Mouse (Mus musculus) ovary, postnatal 36 days (tissue): ENCODE measurements around the gene Mllt11.
A peak's percentile ranks its signal among the peaks of the same experiment; 100 is the strongest.

ENCODE experiments used
- DNase-seq: peaks from one replicate; pipeline ENCODE4 v3.0.0; 2022; ENCODE audit warnings: low spot score, mixed read lengths

Gene Mllt11

DNA sequence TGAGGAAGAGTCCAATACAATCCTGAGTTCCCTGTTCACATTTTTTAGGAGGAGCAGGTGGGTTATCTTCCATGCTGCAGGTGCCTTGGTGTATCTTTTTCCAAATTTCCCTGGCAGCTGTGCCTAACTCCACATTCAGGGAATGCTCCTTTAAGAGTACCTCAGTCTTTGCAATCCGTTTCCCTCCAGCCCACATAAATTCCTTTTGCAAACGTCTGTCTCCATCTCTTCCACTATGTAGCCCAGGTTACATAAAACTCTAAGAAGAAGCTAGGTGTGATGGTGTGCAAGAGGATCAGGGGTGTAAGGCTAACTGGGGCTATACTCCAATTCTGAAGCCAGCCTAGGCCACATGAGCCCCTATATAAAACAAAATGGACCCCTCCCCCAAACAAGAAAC is 11.1 kb upstream of the Mllt11 start:
- no peak for DNase-seq

DNA sequence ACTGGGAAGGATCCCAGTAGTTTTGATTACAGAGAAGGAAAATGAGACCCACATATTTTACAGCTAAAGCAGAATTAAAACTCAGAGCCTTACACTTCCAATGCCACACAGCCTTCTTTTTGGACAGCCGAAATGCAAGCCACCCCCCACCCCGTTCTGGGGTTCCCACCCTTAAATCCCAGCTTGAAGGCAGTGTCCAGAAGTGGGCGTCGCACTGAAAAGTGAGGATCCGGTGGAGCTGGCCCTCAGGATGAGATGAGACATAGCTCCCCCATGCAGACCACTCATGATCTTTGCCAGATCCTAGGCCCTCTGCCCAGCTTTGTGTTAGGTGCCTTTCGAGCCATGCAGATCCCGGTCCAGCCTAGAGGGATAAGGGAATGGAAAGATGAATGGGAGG is 9.5 kb upstream of the Mllt11 start, which contains the start of gene Gm128:
Gm128 (minus strand) TSS at position 101 of the 400 bp plus-strand sequence.
- no peak for DNase-seq

DNA sequence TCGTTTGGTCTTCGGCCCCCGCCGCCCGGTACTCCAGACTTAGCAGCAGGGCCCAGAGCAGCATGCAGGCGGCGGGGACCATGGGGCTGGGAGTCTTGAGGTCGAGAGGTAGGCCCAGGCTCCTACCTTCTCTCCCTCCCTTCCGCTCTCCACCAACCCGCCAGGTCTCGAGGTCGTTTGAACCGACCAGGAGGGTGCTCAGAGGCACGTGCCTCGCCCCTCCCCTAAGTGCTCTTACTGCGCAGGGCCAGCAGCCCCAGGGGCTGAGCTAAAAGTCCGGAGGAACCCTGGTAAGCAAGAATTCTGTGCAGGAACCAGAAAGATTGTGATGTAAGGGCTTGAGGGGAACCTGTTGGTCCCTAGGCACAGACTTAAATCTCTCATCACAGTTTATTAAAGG is 8.9 kb upstream of the Mllt11 start:
- DNase-seq = no peak

DNA sequence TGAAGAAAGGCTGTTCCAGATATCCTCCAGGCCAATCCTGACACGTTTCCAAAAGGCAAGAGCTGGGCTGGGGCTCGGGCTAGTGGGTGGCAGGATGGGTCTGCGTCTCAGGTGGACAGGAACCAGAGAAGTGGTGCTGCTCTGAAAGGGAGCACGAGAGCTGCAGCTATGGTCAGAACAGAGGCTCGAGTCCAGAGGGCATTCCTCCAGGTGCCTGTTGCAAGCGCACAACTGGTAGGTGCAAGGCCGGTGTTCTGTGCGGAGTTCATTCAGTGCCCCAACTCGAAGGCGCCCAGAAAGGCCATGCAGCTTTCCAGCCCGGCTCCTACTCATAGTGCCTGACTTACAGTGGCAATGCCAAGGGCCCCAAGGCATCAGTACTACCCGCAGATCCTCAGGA is 8.0 kb upstream of the Mllt11 start:
- no peak for DNase-seq

DNA sequence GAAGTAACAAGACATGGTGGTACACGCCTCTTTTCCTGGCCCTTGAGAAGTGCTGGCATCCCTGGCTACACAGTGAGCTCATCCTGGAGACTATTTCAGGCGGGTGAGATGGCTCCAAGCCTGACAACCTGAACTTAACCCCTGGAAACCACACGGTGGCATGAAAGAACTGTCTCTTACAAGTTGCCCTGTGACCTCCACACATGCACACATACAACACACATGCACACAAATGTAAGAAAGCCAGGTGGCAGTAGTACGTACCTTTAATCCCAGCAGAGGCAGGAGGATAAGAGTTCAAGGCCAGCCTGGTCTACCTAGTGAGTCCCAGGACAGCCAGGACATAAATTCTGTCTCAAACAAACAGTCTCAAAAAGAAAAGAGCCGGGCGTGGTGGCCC is 7.1 kb upstream of the Mllt11 start:
- DNase-seq = no peak

DNA sequence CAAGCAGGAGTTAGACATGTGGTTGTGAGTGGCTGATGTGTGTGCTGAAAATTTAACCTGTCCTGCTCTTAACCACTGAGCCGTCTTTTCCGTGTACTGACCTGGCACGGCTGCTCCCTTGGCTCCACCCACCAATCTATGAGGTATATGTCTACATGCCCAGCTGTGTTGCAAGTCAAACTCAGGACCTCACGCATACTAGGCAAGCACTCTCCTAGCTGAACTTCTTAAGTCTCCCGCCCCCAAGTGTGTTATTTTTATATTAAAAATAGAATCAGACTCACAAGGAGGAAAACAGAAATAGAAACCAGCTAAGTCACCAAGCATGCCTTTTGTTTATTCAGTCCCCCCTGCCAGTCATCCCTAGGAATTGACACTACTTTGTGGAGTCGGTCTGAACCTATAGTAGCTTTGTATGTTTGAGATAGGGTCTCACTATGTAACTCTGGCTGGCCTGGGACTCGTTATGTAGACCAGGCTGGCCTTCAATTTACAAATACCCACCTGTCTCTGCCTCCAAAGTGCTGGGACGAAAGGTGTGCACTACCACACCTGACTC is 5.6 kb upstream of the Mllt11 start:
- no peak for DNase-seq

DNA sequence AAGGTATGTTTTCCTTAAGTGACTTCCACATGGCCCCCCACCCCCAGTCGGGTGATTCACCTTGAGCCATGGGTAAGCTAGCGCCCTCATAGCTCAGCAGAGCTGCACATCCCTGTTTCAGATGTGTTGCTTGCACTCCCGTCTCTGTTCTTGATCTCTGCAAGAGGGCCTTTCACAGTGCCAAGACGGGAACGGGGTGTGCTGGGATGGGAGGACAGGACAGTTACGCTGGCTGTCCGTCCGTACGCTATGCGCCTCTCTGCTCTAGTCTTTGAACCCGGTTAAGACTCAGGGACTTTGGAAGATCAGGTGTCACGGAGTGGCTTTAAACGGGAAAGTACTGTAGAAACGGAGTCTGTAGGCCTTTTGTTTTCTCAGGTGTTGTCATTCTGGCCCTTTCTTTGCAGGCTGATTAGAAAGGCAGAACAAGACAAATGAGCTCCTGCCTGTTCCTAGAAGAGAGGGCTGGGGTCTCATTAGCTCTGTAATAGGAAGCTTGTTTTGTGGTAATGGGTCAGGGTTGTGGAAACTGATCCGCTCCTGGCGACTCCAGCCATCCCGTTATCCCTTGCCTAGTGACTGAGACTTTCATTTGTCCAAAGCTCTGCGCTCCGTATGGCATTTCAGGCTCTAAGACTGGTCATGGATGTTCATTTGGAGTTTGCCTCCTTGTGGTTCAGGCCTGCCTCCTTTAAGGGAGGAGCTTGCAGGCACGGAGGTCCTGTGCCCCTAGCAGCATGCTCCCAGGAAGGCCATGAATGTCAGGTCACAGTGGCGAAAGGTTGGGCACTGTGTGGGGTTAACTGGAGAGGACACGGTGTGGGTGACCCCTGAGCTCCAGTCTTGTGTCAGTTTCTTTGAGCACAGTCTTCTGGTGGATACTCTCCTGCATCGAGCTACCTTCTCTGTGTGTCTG is 3.7 kb upstream of the Mllt11 start:
- no peak for DNase-seq

DNA sequence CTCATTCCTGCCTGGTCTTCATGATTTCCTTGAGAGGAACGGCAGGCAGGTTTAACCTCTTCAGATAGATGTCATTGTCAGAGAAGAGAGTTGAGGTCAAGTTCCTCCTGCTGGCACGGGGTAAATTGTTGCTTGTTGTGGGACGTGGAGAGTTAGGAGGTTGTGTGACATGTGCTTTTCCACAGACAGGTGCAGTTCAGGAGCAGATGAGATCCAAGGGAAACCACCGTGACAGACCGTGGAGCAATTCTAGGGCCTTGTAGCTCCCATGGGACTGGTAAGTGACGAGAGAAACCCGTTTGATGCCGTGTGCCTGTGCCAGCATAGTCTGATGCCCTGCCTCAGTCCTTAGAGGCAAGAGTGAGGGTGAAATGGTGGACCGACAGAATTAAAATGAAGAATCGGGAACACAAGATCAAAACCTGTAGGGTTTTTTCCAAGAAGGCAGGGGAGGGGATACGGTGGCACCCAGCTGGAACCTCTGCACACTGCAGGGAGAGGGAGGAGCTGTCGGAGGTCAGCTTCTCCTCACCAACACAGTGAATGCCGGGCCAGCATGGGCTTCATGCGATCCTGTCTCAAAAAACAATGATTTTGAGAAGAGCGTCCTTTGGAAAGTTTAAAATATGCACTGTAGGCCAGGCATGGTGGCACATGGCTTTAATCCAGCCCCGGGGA is 1.5 kb upstream of the Mllt11 start:
- DNase-seq = no peak

DNA sequence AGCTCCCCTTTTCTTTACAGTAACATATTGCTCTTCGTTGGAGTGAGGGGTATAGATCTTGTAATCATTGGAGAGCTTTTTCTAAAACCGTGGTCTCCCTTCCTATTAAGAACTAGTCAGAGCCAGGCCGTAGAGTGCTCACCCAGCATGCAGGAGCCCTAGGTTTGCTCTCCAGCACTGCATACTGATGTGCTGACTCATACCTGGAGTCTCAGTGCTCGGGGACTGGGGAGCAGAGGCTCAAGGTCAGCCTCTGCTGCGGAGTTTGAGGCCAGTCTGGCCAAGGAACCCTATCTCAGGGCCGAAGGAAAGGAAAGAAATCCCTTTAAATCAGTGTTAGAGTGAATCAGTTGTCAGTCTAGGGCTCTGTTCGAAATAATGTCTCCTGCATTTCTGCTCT is 800 bp upstream of the Mllt11 start:
- peak; percentile 53 for DNase-seq

DNA sequence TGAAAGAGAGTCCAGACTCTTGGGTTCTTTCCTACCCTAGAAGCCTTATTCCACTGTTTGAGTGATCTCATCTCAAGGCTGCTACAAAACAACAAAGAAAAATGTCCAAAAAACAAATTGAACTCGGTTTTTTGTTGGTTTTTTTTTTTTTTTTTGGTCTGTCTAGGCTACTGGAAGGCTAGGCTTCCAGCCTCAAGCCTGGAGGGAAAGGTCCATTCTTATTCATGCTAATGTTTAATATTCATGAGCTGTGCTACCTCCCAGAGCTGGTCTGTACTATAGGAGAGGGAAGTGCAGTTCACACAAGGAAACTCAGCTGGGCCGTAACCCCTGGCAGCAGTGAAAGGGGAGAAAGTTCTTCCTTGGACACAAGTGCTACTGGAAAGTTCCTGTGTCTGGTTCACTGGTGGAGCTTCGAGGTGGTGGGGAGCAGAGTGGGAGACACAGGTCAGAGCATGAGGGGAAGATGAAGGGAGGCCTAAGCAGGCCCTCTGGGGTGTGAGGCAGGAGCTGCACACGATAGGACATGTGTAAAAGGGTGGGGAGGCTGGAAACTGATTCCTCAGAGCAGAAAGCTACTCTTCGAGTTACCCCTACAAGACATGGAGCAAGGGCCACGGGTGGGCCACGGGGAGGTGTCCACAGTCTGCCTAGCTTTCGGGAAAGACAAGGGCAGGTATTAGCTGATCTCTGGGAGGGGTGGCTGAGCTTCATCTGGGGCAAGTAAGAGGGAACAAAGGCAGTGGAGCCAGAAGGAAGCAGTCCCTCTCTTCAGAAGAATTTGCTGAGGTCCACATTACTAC is 1.3 kb downstream of the Mllt11 start:
- DNase-seq = no peak

DNA sequence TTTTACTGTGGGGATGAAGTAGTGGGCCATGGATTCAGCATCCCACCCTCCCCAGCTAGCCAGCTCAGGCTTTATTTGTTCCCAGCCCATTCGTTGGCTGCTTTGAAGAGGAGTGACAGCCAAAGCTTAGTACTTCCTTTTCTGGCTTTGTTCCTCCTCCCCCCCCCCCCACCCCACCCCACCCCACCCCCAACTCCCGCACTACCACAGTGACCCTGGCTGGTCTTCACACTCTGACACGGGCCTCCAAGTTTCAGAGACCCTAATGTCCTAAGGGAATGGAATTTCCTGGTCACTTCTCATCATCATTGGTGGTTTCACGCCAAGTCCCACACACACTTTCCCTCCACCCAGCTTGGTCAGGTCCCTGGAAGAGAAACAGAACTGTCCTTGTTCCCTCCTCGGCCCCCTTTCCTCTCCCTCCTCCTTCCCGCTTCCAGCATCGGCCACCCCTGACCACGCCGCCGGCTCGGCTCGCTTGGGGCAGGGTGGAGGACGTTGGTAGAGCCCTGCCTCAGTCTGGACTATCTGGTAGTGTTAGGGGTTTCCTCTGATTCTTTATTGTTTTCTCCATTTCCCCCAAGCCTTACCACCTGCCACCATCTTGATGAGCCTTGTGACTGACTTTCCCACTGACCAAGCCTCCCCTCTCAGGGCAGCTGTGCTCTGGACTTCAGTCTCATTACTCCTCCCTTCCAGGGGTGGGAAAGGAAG is 2.0 kb downstream of the Mllt11 start:
- DNase-seq = peak; percentile 52

DNA sequence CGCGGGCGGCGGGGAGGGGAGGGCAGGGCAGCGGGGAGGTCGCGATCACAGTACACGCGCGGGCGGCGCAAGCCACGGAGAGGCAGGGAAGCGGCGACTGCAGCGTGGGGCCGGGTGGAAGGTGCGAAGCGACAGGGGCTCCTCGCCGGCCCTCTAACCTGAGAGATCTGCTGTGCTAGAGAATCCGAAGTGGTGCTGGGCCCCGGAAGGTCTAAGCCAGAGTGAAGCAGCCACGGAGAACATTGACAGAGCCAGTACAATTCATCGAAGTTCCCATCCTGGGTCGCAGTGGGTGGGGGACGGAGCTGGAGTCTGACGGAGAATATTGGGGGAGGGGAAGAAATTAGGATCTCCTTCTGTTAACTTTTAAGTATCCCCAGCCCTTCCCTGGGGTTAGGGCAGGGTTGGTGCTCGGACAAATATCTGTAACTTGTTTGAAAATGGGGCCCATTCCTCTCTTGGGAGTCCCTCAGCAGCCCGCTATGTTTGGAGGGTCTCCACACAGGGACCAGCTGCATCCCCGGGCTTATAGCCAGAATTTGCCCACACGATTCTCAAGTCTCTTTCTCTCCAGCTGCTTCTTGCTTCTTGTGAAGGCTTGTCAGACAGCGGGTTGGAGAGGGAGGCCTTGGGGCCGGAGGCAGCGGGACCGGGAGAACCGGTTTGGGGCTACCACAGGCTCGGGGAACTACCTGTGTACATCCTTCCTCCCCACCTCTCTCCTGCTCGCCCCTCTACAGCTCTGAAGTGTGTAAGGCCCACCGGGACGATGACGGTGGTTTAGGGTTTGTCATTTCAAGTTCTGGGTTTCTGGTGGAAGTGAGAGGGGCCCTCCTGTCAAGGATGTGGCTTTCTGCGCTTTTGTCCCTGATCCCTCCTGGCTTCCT is 2.8 kb downstream of the Mllt11 start:
- DNase-seq = peak; percentile 45

DNA sequence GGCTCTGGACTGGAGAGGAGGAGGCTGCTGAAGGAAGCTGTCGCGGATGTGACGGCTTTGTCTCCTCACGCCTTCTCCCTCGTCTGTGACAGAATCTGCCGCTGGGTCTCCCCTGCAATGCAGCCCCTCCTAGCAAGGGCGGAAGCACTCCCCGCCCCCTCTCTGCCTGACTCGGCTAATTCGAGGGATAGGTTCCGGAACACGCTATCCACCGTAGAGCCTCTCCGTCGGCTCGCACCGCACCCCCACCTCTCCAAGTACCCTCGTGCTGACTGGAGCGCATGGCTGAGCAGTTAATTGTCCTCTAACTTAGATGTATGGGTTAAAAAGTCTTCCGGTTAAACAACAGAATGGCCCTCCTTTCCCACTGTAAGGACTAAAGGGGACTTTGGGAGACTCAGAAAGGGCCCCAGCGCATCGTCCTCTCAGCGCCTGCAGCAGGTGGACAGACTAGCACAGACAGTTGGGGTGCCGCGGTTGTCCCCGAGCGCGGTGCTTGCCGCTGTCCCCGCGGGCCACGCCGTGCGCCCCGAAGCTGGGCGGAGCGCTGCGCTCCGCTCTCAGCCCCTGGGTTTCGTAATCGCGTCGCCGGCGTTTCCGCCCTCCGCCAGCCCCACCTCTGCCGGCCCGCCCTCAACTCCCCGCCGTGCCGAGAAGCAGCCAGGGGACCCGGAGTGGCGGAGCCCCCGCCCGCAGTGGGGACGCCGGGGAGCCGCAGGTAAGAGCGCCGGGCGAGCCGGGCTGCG is 3.6 kb downstream of the Mllt11 start, which contains the start of gene Cdc42se1:
Cdc42se1 (plus strand) TSS at position 585 of the 746 bp plus-strand sequence.
- DNase-seq = peak; percentile 87

DNA sequence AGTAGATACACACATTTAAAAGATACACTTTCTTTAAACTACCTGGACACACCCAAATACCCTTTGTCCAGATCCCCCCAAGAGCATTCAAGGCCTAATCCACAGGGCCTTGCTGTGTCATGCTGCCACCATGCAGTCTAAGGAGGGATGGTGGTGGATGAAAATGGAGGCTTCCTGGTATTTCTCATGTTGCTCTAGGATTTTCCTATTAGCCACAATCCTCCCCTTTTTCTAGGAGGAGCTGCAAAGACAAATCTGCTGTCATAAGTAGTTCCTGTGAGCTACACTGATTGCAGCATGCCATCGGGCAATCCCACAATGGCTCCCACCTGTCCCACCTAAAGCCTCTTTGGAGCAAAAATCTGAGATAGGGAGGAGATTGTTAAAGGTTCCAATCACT is 4.8 kb downstream of the Mllt11 start:
- no peak for DNase-seq

DNA sequence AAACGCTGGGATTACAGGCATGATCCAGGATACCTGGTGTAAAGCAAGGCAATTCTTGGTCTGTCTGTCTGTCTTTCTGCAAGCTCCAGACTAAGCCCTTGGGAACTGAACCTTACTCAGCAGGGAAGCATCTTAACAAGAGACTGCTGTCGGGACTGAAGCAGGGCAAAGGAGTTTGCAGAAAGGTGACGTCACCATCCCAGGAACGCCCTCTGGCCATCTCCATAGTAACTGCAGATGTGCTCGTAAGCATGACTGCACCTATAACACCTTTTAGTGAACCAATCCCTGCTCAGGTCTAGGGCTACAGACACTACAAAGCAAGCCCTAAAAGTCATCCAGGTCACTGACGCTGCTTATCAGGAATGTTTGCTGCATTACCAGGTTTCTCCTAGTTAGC is 7.7 kb downstream of the Mllt11 start:
- no peak for DNase-seq

DNA sequence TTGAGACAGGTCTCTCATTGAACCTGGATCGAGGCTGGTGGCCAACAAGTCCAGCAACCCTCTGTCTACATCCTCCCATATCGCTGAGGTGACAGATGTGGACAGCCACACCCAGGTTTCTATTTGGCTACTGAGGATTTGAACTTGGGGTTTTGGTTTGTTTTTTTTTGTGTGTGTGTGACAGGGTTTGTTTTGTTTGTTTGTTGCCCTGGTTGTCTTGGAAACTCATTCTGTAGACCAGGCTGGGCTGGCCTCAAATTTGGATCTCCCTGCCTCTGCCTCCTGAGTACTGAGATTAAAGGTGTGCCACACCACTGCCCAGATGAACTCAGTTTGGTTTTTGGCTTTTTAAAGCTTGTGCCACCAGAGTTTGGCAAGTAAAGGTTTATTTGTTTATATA is 8.9 kb downstream of the Mllt11 start:
- no peak for DNase-seq

DNA sequence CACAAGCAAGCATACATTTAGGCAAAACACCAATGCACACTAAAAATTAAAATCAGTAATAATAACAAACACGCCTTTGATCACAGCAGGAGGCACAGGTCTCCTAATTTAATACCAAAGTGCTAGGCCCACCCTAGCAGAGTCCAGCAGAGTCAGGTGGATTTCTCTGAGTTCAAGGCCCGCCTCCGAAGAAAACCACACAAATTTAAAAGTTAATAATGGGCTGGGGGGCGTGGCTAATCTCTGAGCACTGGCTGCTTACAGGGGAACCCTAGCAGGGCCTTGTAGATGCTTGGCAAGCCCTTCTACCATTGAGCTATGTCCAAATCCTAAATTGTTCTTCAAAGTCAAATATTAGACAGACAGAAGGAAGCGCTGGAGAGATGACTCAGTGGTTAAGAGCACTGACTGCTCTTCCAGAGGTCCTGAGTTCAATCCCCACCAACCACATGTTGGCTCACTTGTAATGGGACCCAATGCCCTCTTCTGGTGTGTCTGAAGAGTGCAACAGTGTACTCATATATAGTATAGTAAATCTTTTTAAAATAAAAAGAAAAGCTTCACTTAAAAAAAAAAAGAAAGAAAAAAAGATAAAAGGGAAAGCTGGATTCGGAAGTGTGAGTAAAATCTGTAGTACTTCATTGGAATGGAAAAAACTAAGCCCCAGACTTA is 13.4 kb downstream of the Mllt11 start:
- DNase-seq = no peak

DNA sequence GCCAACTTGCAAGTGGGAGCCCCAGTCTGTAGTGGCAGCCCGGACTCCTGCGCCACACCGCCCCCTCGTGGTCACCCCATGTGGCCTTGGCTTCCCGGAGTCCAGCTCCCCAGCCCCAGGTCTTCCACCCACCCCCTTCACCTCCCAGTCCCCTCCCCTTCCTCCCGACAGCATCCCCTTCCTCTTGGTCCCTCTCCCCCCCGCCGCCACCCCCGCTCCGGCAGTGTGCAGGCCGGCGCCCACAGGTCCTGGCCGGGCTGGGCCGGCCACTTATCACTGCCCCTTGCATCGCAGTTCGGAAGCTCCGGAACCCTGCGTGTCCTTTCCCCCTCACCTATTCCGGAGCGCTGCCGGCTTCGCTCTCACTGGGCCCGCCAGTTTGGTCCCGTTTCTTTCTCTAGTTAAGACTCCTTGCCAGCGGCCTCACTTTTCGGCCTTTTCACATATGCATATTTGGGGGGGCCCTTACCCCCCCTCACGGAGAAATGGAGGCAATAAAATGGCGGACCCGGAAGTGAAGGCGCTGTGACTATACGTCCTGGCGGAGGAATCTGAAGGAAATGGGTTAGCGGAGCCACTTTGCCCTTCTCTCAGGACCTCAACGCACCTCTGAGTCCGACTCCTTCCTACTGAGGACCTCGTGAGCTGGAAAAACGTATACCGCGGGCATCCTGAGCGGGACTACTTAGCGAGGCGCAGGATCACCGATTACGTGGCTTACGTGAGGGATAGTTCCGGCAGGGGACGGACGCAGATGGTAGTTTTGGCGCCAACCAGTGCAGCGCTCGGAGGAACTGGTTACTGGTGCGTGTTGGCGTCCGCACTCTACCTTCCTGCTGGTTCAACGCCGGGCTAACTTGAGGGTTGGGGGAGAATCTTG is 14.5 kb downstream of the Mllt11 start, which contains the start of gene Gabpb2:
Gabpb2 (minus strand) TSS at position 662 of the 880 bp plus-strand sequence.
- DNase-seq = peak; percentile 96
